Mouse (Mus musculus) B cell, adult 2 months (primary cell): ENCODE measurements at regions not wholly inside any gene's neighbourhood (a gene's known extent, or its start where the extent isn't known, plus 50 kb on each side); places are given as distances from the start of the nearest gene placed in this dataset.
"Not testable (repeated sequence)": the region's sequence is repeated elsewhere in the genome, so short reads cannot be mapped to it uniquely, and the experiment has no call there.

Source experiments
- DNase-seq, 2 experiments: peaks; one replicate each; pipeline ENCODE4 v3.0.0; 2022

- no peak for DNase-seq
Measured at GRCm38 (mm10) chr10:46100837-46101236, 523.2 kb downstream of the Hace1 start.

DNA sequence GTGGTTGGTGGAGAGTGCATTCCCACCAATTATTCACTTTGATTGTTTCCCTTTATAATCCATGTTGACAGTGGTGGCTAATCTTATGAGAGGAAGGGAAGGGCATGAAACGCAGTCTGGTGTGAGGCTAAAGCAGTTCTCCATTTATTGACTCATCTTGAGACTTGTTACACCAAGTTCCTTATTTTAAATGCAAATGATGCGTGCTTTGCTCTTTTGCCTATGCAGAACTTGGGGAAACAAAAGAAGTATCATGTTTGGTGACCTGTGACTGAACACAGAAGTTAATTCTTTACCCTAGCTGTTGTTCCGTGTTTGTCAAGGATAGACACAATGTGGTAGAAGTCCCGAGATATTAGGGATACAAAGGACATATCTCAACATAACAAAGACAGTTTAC is 531.2 kb downstream of the Hace1 start:
- DNase-seq, result no peak

DNA sequence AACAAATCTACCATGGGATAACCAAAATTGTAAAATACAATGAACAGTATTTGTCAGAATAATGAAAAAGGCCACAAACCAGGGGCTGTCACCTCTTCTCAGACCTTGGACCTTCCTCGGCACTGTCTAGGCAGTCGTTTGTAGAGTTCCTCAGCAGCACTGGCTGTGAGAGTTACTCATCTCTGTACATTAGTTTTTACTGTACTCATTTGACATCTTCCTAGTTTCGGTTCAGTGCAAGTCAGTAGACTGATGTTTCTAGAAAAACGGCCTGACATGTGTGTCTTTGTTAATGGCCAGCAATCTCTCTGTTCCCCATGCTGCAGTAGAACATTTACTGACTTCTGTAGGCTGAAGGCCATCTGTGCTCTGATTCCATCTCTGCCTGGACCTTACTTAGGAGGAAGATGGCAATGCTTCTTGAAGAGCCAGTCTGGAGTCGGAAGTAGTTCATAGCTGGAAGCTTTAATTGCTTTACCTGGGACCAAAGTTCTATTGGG is 537.1 kb downstream of the Hace1 start:
- no peak for DNase-seq

GRCm38 (mm10) chr10:46122409-46122808 is 544.8 kb downstream of the Hace1 start:
- DNase-seq, result not testable (repeated sequence)

DNA sequence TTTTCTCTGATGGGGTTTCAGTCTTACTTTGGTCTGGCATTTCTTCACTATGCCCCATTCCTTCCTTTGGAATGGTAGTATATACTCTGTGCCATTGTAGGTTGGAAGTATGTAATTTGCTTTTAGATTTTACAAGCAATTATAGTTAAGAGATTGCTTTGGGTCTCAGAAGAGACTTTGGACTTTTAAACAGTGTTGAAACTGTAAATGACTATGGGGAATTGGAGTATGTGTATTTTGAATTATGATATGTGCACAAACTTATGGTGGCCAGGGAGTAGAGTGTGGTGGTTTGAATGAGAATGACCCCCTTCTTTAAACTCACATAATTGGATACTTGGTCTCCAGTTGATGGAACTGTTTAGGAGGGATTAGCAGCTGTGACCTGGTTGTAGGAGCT is 546.2 kb downstream of the Hace1 start:
- DNase-seq, result no peak

GRCm38 (mm10) chr10:46135120-46135748 is 557.6 kb downstream of the Hace1 start:
- DNase-seq, result no peak

DNA sequence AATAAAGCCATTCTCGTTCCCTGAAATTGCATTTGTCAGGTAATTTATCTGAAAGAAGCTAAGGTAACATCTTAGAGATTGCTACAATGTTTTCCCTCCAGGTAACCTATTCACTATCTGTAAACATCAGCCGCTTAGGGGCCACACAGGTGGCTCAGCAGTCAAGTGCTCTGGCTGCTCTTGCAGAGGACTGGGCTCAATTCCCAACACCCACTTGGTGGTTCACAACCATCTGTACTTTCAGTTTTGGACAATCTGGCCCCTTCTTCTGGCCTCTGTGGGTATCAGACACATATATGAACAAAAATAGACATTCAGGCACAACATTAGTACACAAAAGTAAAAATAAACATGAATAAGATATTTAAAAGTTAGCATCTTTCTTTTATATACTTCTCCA is 596.4 kb downstream of the Hace1 start:
- no peak for DNase-seq

DNA sequence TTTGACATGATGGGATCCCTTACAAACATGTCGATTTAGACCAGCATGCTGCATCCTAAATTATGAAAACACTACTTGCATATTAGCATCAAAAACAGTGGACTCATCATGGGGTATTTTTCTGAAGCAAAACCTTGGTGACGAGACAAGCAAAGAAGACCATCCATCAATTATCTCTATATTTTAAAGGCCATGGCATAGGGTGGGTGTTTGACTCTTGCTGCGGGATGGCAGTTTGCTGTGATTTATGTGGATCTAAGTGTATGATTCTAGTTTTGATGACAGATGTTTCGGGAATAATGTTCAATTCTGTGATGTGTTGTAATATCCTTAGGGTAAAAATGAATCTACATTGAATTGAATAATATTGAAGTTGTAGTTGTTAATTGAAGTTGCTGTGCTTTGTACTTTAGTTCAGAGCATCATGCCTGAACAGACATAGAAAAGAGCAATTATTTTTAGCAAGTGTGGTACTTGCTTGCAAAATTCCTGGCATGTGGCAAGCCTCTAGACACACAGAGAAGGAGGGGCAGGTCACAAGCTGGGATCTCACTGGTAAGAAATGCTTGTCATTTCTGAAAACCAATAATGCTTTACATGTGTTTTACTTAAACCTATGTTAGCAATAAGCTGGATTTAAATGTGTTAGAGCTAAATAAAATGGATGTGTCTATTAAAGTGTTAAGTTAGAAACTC is 608.3 kb downstream of the Hace1 start:
- DNase-seq, result no peak

DNA sequence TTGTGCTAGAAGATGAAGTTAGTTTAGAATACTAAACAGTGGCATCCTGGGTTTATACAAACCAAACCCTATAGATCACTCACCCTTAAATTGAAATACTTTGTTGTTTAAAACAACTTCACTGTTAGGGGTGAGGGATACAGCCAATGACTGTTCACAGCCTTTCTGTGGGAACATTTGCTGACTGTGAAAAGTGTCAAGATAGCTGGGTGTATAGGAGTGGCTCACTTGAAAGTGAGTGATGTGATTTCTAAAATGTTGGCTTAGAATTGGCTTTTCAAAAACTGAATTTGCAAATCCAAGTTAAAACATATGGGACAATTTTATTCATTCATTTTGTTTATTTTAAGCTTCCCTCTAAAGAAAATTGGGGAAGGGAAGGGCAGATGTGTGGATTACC is 616.5 kb downstream of the Hace1 start:
- no peak for DNase-seq

- DNase-seq, result no peak
Measured at GRCm38 (mm10) chr10:46226837-46227402, 649.3 kb downstream of the Hace1 start.

GRCm38 (mm10) chr10:46229608-46230007 is 652.0 kb downstream of the Hace1 start:
- no peak for DNase-seq

DNA sequence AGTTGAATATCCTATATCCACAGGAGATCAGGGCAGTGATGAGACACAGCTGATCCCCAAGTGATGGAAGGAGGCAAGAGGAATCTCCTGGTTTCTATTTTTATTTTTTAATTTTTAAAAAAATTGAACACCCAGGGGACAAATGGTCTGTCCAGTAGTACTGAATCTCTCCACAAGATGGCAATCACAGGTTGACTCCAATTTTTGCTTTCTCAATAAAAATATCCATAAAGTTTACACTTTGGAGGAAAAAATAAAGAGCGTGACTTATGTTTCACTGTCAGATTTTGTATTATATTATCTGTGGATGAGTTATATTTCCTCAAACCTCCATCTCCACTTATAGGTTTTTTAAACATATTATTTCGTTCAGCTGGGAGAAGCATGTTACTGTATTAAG is 658.0 kb downstream of the Hace1 start:
- DNase-seq, result no peak

DNA sequence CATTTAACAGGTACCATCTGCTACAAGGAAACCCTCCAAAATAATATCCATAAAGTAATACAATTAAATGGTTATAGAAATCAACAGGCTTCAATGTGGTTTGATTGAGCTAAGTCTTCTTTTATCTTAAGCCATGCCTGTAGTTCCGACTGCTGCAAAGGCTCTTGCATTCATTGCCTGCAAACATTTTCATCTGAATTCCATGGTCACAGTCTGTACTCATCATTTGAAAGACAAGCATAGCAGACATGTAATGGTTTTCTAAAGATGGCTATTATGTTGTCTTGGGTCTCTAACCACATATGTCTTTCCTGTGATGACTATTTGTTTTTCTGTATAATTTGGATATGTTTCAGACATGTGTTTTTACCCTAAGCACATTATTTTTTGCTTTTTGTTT is 677.9 kb downstream of the Hace1 start:
- DNase-seq, result no peak

- DNase-seq, result no peak
Measured at GRCm38 (mm10) chr10:46269710-46270109, 692.1 kb downstream of the Hace1 start.

DNA sequence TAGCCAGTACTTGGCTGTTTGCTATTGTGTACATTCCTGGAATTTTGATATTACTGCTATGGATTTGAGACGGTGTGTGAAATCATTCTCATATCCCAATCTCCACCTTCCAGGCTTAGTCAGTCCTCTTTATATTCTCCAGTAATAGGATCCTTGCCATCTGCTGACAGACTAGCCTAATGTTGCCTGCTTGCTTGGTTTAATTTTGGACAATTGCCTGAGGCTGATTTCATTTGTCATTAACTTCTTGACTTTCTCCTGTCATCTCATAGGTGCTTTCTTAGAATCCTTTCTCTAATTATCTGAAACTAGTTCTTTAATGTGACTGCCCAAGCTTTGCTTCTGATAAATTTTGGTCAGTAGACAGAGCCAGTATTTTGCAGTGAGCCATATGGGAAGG is 696.2 kb downstream of the Hace1 start:
- DNase-seq, result no peak

- DNase-seq, result no peak
Measured at GRCm38 (mm10) chr10:46294290-46294689, 716.7 kb downstream of the Hace1 start.

DNA sequence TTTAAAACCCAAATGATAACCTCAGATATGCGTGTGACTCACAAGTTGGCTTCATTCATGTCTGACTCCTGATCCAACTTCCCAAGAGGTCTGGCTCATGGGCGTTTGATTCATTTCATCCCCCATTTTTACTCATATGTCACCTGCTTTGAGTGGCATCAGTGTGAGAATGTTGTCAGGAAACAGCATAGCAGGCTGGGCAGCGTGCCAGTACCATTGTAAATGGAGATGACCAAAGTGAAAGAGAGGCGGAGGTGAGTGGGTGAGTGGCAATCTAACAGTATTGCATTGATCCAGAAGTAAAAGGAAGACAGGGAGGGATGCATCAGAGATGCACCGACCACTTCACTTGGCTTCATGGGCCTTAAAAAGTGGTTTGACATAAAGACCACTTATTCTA is 720.7 kb downstream of the Hace1 start:
- no peak for DNase-seq

GRCm38 (mm10) chr10:46299521-46299920 is 721.9 kb downstream of the Hace1 start:
- no peak for DNase-seq

DNA sequence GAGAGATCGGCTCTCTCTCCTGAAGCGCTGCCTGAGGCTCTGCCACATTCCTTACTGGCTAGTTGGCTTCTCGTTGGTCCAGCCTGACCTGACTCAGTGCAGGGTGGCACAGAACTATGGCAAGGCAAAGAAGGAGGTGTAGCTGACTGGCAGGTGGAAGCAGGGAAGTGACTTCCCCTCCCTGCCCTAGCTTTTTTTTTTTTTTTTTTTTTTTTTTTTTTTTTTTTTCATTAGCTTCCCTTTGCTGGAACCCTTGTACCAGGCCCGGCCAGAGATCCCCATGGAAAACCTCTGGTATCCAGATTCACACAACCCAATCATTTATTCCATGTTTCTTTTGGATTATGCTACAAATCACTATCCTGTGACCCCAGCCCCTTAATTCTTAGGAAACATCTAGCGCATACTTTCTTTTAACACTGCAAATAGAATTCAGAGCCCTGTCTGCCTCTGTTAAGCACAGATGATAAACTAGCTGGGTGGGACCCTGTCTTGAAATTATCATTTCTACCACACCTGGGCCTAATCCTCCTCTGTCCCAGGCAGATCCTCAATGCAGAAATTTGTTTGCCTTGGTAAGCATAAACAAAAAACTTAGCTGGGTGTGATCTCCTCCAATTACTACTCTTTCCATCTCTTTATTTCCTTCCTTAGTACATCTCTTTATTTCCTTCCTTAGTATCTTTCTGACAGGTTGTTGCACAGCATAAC is 742.9 kb downstream of the Hace1 start:
- DNase-seq, result no peak

DNA sequence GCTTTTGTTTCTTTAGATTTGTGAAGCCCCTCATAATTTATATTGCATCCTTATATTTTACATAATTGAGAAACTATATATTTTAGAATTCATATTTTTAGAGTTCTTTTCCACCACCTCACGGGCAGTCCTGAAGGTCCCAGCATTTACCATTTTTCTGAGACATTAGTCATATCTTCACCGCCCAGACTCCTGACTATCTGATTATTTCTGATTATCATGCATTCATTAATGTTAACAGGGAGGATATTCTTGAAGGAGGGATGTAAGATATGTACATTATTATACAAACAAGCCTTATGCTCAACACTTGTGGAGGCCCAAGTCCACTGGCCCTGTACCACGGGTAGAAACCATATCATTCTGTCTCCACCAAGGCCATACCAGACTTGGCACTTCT is 743.4 kb downstream of the Hace1 start:
- no peak for DNase-seq

GRCm38 (mm10) chr10:46329052-46329451 is 751.4 kb downstream of the Hace1 start:
- DNase-seq, result no peak

DNA sequence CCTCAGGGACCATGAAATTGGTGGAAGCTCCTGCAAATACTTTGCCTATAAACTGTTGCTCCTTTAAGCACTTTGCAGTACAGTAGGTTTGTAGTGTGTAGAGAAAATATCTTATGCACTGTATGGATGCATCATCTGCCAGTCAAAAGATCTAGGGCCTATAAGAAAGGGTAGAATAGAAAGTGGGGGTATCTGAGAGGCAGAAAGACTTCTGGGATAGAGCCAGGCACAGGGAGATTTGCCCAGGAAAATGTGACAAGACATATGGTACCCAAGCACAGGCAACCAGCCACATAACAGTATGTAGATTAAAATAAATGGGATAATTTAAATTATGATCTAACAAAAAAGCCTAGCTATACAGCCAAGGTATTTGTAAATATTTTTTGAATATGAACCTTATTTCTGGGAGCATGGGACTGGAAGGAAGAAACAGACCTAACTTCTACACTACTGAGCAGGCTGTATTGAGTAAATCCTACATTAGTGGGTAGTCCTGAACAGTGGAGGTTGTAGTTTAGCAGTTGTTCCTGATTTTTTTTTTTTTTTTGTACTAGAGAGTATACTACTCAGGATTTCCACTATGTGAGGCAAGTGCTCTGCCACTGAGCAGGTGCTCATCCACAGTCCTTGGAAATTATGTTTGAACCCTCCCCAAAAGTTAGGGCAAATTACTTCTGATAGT is 754.1 kb downstream of the Hace1 start:
- DNase-seq, result no peak

DNA sequence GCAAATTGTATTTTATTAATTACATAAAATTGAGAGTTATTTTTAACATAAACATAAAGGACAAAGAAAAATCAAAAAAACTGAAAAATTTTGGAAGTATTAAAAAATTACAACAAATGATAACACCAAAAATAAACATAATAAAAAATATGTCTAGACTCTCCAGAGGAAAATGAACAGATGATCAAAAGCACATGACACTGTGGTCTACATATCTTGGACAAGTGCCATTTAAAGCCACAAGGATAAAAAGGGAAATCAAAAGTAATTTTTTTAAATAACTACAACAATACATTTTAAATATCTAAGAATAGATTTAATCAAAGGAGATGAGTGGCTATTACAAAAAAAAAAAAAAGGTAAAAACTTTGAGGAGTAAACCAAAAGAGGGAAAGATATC is 755.6 kb downstream of the Hace1 start:
- DNase-seq, result no peak
